Mouse (Mus musculus): ENCODE results near the gene Iqgap1. TPM values are rescaled to one million over a fixed set of nuclear protein-coding genes. Genes with fewer than 3 reads are reported as not detected.
A peak's percentile ranks its signal among the peaks of the same experiment; 100 is the strongest.

Gene Iqgap1
- polyA plus RNA-seq, 1 experiment from 2014 or later: 92.3 TPM

DNA sequence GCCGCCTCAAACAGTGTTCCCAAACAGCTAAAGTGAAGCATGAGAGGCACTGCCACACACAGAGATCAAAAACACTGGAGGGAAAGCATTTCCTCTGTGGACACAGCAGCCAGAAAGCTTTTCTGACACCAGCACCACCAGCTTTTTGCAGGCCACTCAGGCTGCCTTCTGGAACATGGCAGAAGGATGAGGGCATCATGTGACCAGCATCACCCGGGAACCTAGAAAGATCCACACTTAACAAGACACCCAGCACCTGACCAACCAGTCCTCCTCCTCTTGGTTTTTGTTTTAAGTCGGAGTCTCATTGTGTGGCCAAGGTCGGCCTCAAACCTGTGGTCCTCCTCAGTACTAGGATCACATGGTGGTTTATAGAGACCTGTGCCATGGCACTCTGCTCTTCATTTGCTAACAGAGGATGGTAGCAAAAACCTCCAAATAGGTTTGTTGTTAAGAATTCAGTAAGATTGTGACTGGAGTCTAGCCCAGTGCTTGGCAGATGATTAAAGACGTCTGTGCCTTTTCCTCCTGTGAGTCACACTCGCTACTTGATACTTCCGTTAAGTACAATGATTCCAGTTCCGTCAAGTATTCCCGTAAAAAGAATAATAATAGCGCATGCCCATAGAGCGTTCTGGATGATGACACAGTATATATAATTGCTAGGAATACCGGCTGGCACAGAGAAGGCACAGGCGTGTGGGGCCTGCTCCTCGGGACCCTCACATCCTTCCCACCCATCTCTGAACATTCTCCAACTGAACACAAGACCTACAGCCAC lies 51.8 kb downstream of the Iqgap1 start:
- TF ChIP-seq CTCF (IDR thresholded peaks at IDR 0.05; ENCODE audit: low read depth): no peak
- no peak overlapping the region for H3K9ac ChIP-seq
- no peaks in the 10 kb centered on the region for H3K4me1 ChIP-seq (ENCODE audit: insufficient read depth)
- 0 out of 2 replicates have a peak, but pooled peaks cover 3% of the 10 kb centered on the region for H3K36me3 ChIP-seq (ENCODE audit: insufficient read depth)
- WGBS: 54% methylated on average over 14 of the region's 14 CpGs
- no peaks in the 10 kb centered on the region for H3K9me3 ChIP-seq (ENCODE audit: low read depth, low read length)
- no peak overlapping the region for H3K4me3 ChIP-seq (ENCODE audit: low read depth, low read length)
- no peak overlapping the region for H3K4me2 ChIP-seq
- peak; percentile 72 for DNase-seq
- no peaks in the 10 kb centered on the region for H3K27me3 ChIP-seq (ENCODE audit: insufficient read depth, low read length)
- peak; percentile 50; the same call in 1 of the 2 replicates for ATAC-seq (ENCODE audit: insufficient read depth)
- no peak overlapping the region for H3K27ac ChIP-seq (ENCODE audit: low read depth)

DNA sequence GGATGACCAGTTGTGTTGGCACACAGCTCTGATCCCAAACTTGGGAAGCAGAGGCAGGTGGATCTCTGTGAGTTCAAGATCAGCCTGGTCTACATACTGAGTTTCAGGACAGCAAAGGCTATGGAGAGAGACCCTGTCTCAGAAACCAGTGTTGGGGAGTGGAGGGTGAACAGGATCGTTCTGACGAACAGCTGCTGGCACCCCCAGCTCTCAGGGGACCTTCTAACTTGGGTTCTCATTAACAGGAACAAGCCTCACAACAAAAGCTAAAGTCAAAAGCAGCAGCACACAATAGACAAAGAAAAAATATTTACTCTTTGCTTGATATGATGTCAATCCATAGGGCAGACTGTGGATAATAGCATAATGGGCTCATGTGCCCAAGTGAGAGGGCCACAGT lies 55.3 kb downstream of the Iqgap1 start:
- no peaks in the 10 kb centered on the region for H3K4me1 ChIP-seq (ENCODE audit: insufficient read depth)
- ATAC-seq (ENCODE audit: insufficient read depth) (no peak), DNase-seq (no peak)
- WGBS: 91% methylated on average over 2 of the region's 2 CpGs
- H3K9ac ChIP-seq: no peak overlapping the region
- no peak overlapping the region for H3K27ac ChIP-seq (ENCODE audit: low read depth)
- H3K4me2 ChIP-seq: no peak overlapping the region
- H3K9me3 ChIP-seq (ENCODE audit: low read depth, low read length): no peaks in the 10 kb centered on the region
- H3K27me3 ChIP-seq (ENCODE audit: insufficient read depth, low read length): no peaks in the 10 kb centered on the region
- H3K36me3 ChIP-seq (ENCODE audit: insufficient read depth): peaks cover 17% of the 10 kb centered on the region
- H3K4me3 ChIP-seq (ENCODE audit: low read depth, low read length): no peak overlapping the region
- TF ChIP-seq CTCF (IDR thresholded peaks at IDR 0.05; ENCODE audit: low read depth): no peak

- ATAC-seq (ENCODE audit: insufficient read depth) (no peak), DNase-seq (no peak)
- WGBS: 87% methylated on average over 11 of the region's 11 CpGs
- H3K9me3 ChIP-seq (ENCODE audit: low read depth, low read length): no peaks in the 10 kb centered on the region
- no peak overlapping the region for H3K27ac ChIP-seq (ENCODE audit: low read depth)
- no peak overlapping the region for H3K4me3 ChIP-seq (ENCODE audit: low read depth, low read length)
- no peak overlapping the region for H3K9ac ChIP-seq
- no peaks in the 10 kb centered on the region for H3K4me1 ChIP-seq (ENCODE audit: insufficient read depth)
- no peak for TF ChIP-seq CTCF (IDR thresholded peaks at IDR 0.05; ENCODE audit: low read depth)
- peaks cover 37% of the 10 kb centered on the region for H3K36me3 ChIP-seq (ENCODE audit: insufficient read depth)
- H3K27me3 ChIP-seq (ENCODE audit: insufficient read depth, low read length): no peaks in the 10 kb centered on the region
- H3K4me2 ChIP-seq: no peak overlapping the region
Measured at GRCm38 (mm10) chr7:80766861-80767312, 58.9 kb downstream of the Iqgap1 start.

DNA sequence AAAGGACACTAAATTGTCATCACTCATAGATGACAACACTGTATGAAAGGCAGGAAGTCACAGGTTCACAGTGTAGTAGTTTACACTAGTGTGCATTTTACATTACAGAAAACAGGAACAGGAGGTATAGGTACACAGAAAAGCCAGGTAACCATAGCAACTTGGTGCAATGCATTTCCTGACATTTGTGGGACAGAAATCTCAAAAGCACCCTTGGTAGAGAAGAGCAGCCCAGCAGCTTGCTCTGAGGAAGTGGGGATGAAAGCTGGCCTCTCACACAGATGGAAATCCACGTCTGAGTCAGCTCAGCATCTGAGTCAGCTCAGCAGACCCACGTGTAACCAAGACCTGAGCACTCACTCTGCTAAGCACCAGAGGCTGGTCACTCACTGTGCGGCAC lies 59.7 kb downstream of the Iqgap1 start:
- 65% methylated on average over 3 of the region's 3 CpGs for WGBS
- ATAC-seq (ENCODE audit: insufficient read depth): no peak

DNA sequence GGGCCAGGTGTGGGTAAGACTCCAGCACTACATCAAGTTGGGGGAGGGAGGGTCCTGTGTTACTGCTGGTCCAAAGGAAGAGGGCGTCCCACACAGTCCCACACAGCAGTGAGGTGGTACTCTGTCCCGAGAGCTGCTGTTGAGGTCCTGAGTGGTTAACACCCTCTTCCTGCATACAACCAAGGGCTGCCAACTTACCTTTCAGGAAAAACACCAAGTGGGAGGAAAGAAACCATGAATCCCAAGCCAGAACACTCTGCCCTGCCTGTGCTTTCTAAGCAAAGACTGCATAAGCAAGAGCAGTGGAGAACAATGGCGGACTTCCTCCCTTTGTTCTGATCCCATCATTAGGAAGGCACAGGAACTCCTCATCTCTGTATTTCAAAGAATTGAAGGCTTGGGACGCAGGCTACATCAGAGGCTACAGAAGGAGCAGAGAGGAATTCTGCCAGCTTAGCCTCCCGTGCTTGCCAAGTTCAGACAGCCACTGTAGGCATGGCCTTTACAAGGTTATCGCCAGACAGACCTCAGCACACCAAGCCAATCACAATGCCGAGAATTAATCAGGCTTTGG lies 61.8 kb downstream of the Iqgap1 start:
- H3K27ac ChIP-seq (ENCODE audit: low read depth): peak overlapping the region; percentile 56; the same call in 1 of the 2 replicates
- no peak overlapping the region for H3K9ac ChIP-seq
- no peaks in the 10 kb centered on the region for H3K4me1 ChIP-seq (ENCODE audit: insufficient read depth)
- DNase-seq (peak; percentile 50), ATAC-seq (ENCODE audit: insufficient read depth) (peak; percentile 48; the same call in 1 of the 2 replicates)
- no peaks in the 10 kb centered on the region for H3K27me3 ChIP-seq (ENCODE audit: insufficient read depth, low read length)
- no peak overlapping the region for H3K4me3 ChIP-seq (ENCODE audit: low read depth, low read length)
- WGBS: 62% methylated on average over 7 of the region's 7 CpGs
- 0 out of 2 replicates have a peak, but pooled peaks have one; percentile 3 for TF ChIP-seq CTCF (IDR thresholded peaks at IDR 0.05; ENCODE audit: low read depth)
- H3K9me3 ChIP-seq (ENCODE audit: low read depth, low read length): no peaks in the 10 kb centered on the region
- H3K4me2 ChIP-seq: no peak overlapping the region
- peaks cover 43% of the 10 kb centered on the region for H3K36me3 ChIP-seq (ENCODE audit: insufficient read depth)

More for the DNA sequence above, 59.7 kb downstream of the Iqgap1 start:
- H3K9me3 ChIP-seq (ENCODE audit: low read depth, low read length): no peaks in the 10 kb centered on the region
- H3K27ac ChIP-seq (ENCODE audit: low read depth): no peak overlapping the region
- H3K9ac ChIP-seq: no peak overlapping the region
- no peak overlapping the region for H3K4me2 ChIP-seq
- H3K4me3 ChIP-seq (ENCODE audit: low read depth, low read length): no peak overlapping the region
- peaks cover 37% of the 10 kb centered on the region for H3K36me3 ChIP-seq (ENCODE audit: insufficient read depth)
- no peaks in the 10 kb centered on the region for H3K27me3 ChIP-seq (ENCODE audit: insufficient read depth, low read length)
- H3K4me1 ChIP-seq (ENCODE audit: insufficient read depth): no peaks in the 10 kb centered on the region
- TF ChIP-seq CTCF (IDR thresholded peaks at IDR 0.05; ENCODE audit: low read depth): no peak
- no peak for DNase-seq

DNA sequence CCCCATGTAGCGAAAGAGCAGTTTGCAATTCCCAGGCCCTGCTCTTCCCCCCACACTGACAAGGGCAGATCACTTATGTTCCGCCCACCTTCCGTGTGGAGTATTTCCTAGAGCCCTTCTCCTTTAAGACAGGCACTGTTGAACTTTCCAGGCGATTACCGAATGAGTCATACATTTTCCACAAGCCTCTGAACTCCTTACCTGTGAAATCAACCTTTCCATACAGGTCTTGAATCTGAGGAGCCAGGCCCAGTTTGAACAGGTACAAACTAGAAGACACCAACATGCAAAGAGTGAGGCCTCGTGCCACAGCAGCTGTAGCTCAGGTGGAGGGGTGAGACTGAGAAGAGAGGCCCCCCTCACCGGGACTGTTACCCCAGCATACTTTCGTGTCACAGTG lies 63.5 kb downstream of the Iqgap1 start:
- H3K9me3 ChIP-seq (ENCODE audit: low read depth, low read length): no peaks in the 10 kb centered on the region
- H3K4me1 ChIP-seq (ENCODE audit: insufficient read depth): no peaks in the 10 kb centered on the region
- peak overlapping the region; percentile 71 for H3K27ac ChIP-seq (ENCODE audit: low read depth)
- no peak overlapping the region for H3K4me2 ChIP-seq
- no peak for TF ChIP-seq CTCF (IDR thresholded peaks at IDR 0.05; ENCODE audit: low read depth)
- peak; percentile 57 for DNase-seq
- peaks cover 53% of the 10 kb centered on the region for H3K36me3 ChIP-seq (ENCODE audit: insufficient read depth)
- no peak overlapping the region for H3K9ac ChIP-seq
- no peaks in the 10 kb centered on the region for H3K27me3 ChIP-seq (ENCODE audit: insufficient read depth, low read length)
- no peak overlapping the region for H3K4me3 ChIP-seq (ENCODE audit: low read depth, low read length)
- 66% methylated on average over 8 of the region's 8 CpGs for WGBS
- peak; percentile 57; the same call in 1 of the 2 replicates for ATAC-seq (ENCODE audit: insufficient read depth)

DNA sequence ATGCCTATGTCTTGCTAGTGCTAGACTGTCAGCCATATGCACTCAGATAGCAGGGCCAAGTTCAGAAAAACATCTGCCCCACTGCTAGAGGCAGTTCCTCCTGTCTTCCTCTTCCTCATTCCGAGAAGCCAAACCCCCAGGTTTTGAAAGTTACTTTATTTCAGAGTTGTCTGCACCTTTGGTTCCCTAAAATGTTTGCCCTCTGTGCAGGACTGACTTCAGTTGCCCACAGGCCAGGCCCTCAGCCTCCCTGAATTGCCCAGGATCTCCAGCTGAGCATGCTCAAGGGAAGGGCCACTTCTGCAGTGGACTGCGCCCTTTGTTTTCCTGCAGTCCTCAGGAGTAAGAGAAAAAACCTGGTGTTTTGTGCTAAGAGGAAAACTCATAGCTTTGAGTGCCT lies 71.7 kb downstream of the Iqgap1 start:
- TF ChIP-seq CTCF (IDR thresholded peaks at IDR 0.05; ENCODE audit: low read depth): no peak
- no peaks in the 10 kb centered on the region for H3K9me3 ChIP-seq (ENCODE audit: low read depth, low read length)
- WGBS: 77% methylated on average over 2 of the region's 2 CpGs
- ATAC-seq (ENCODE audit: insufficient read depth) (no peak), DNase-seq (peak; percentile 14)
- H3K36me3 ChIP-seq (ENCODE audit: insufficient read depth): peaks cover 71% of the 10 kb centered on the region
- H3K4me3 ChIP-seq (ENCODE audit: low read depth, low read length): no peak overlapping the region
- H3K4me2 ChIP-seq: no peak overlapping the region
- H3K27me3 ChIP-seq (ENCODE audit: insufficient read depth, low read length): no peaks in the 10 kb centered on the region
- no peak overlapping the region for H3K9ac ChIP-seq
- H3K4me1 ChIP-seq (ENCODE audit: insufficient read depth): no peaks in the 10 kb centered on the region
- peak overlapping the region; percentile 42; the same call in 1 of the 2 replicates for H3K27ac ChIP-seq (ENCODE audit: low read depth)
